Mouse (Mus musculus) lung, embryonic 15.5 days (tissue): ENCODE measurements around the gene Fhit. TPM values are rescaled to one million over a fixed set of nuclear protein-coding genes. Genes with fewer than 3 reads are reported as not detected.
"Not testable (repeated sequence)": the region's sequence is repeated elsewhere in the genome, so short reads cannot be mapped to it uniquely, and the experiment has no call there.

Source experiments
- ATAC-seq: fragments of 200-750 bp; cut with Nextera tagmentation; 2 replicates; pipeline ENCODE4 v1.8.0; 2017; ENCODE audit warnings: moderate number of reproducible peaks, borderline replicate concordance; ENCODE audit not compliant: low FRiP score, low TSS enrichment; ENCODE audit errors: extremely low read depth
- H3K27ac ChIP-seq: fragments of 300-500 bp; sonication (generic); 2 replicates; pipeline ENCODE4 v1.5.1; 2015; ENCODE audit warnings: moderate library complexity, mild to moderate bottlenecking, inconsistent platforms
- H3K27me3 ChIP-seq: fragments of 300-500 bp; sonication (generic); 2 replicates; pipeline ENCODE4 v1.6.1; 2015; ENCODE audit warnings: inconsistent platforms
- H3K36me3 ChIP-seq: fragments of 300-500 bp; sonication (generic); 2 replicates; pipeline ENCODE4 v1.6.1; 2015; ENCODE audit warnings: inconsistent platforms
- H3K4me1 ChIP-seq: fragments of 300-500 bp; sonication (generic); 2 replicates; pipeline ENCODE4 v1.6.1; 2015; ENCODE audit warnings: inconsistent platforms
- H3K4me2 ChIP-seq: fragments of 300-500 bp; sonication (generic); 2 replicates; pipeline ENCODE4 v1.6.1; 2015; ENCODE audit warnings: inconsistent platforms, mild to moderate bottlenecking, moderate library complexity
- H3K4me3 ChIP-seq: fragments of 300-500 bp; sonication (generic); 2 replicates; pipeline ENCODE4 v1.5.1; 2015; ENCODE audit warnings: mild to moderate bottlenecking, inconsistent platforms
- H3K9ac ChIP-seq: fragments of 300-500 bp; sonication (generic); 2 replicates; pipeline ENCODE4 v1.6.1; 2015; ENCODE audit warnings: inconsistent platforms
- H3K9me3 ChIP-seq: fragments of 300-500 bp; sonication (generic); 2 replicates; pipeline ENCODE4 v1.6.1; 2016; ENCODE audit warnings: inconsistent platforms
- WGBS: fragments of 180-500 bp; shearing (Covaris S2); methylation state at CpG from one replicate; pipeline ENCODE4 v1.1.7; 2015; 5-methylcytosine and 5-hydroxymethylcytosine counted together
- polyA plus RNA-seq: library from polyadenylated mRNA; unstranded; fragments of >200 nt; fragmentation: Nextera tagmentation; extraction: Ambion mirVana; gene quantifications from 2 replicates; pipeline ENCODE4 v1.2.1, GENCODE M21; 2015

The Fhit gene
- polyA plus RNA-seq, 1 experiment from 2014 or later, result 3.4 TPM

- WGBS, result 59% methylated on average over 3 of the region's 3 CpGs
- Histone ChIP-seq H3K4me1 (no peaks in the 10 kb centered on the region), H3K4me2 (no peak overlapping the region), H3K36me3 (no peaks in the 10 kb centered on the region), H3K9me3 (no peaks in the 10 kb centered on the region), H3K27ac (no peak overlapping the region), H3K27me3 (no peaks in the 10 kb centered on the region), H3K4me3 (no peak overlapping the region), H3K9ac (no peak overlapping the region)
- ATAC-seq, result no peak
Observed at GRCm38 (mm10) chr14:11085596-11085995, 76.2 kb downstream of the Fhit start.

- Histone ChIP-seq H3K36me3 (no peaks in the 10 kb centered on the region), H3K9me3 (no peaks in the 10 kb centered on the region), H3K27me3 (no peaks in the 10 kb centered on the region), H3K4me2 (no peak overlapping the region), H3K4me3 (no peak overlapping the region), H3K4me1 (no peaks in the 10 kb centered on the region), H3K27ac (no peak overlapping the region), H3K9ac (no peak overlapping the region)
- WGBS, result 52% methylated on average over 3 of the region's 3 CpGs
- ATAC-seq, result no peak
Observed at GRCm38 (mm10) chr14:11083946-11084345, 77.9 kb downstream of the Fhit start.

GRCm38 (mm10) chr14:11083462-11083861, 78.4 kb downstream of the Fhit start:
- H3K27ac ChIP-seq, result no peak overlapping the region
- H3K4me2 ChIP-seq, result no peak overlapping the region
- no peak for ATAC-seq
- 61% methylated on average over 5 of the region's 5 CpGs for WGBS
- H3K4me3 ChIP-seq, result no peak overlapping the region
- H3K9me3 ChIP-seq, result no peaks in the 10 kb centered on the region
- H3K27me3 ChIP-seq, result no peaks in the 10 kb centered on the region
- no peaks in the 10 kb centered on the region for H3K36me3 ChIP-seq
- no peaks in the 10 kb centered on the region for H3K4me1 ChIP-seq
- H3K9ac ChIP-seq, result no peak overlapping the region

- Histone ChIP-seq H3K9me3 (no peaks in the 10 kb centered on the region), H3K27me3 (no peaks in the 10 kb centered on the region), H3K9ac (no peak overlapping the region), H3K4me1 (no peaks in the 10 kb centered on the region), H3K36me3 (no peaks in the 10 kb centered on the region), H3K27ac (no peak overlapping the region), H3K4me3 (no peak overlapping the region), H3K4me2 (no peak overlapping the region)
- WGBS, result 70% methylated on average over 2 of the region's 2 CpGs
- no peak for ATAC-seq
Observed at GRCm38 (mm10) chr14:11063594-11063993, 98.2 kb downstream of the Fhit start.

GRCm38 (mm10) chr14:11060221-11060620, 101.6 kb downstream of the Fhit start:
- Histone ChIP-seq H3K4me3 (no peak overlapping the region), H3K4me2 (no peak overlapping the region), H3K9me3 (no peaks in the 10 kb centered on the region), H3K4me1 (no peaks in the 10 kb centered on the region), H3K36me3 (no peaks in the 10 kb centered on the region), H3K9ac (no peak overlapping the region), H3K27ac (no peak overlapping the region), H3K27me3 (no peaks in the 10 kb centered on the region)
- no peak for ATAC-seq

GRCm38 (mm10) chr14:11039503-11040300, 122.1 kb downstream of the Fhit start:
- not testable (repeated sequence) for H3K4me2 ChIP-seq, H3K27me3 ChIP-seq, H3K27ac ChIP-seq, H3K9me3 ChIP-seq, ATAC-seq, H3K4me3 ChIP-seq, H3K9ac ChIP-seq, H3K36me3 ChIP-seq, H3K4me1 ChIP-seq
- 73% methylated on average over 8 of the region's 8 CpGs for WGBS

GRCm38 (mm10) chr14:11021391-11021790, 140.4 kb downstream of the Fhit start:
- H3K4me1 ChIP-seq, result no peaks in the 10 kb centered on the region
- no peak overlapping the region for H3K9ac ChIP-seq
- 33% methylated on average over 3 of the region's 3 CpGs for WGBS
- H3K4me2 ChIP-seq, result no peak overlapping the region
- H3K27ac ChIP-seq, result no peak overlapping the region
- ATAC-seq, result no peak
- no peaks in the 10 kb centered on the region for H3K36me3 ChIP-seq
- H3K4me3 ChIP-seq, result no peak overlapping the region
- H3K27me3 ChIP-seq, result no peaks in the 10 kb centered on the region
- no peaks in the 10 kb centered on the region for H3K9me3 ChIP-seq

GRCm38 (mm10) chr14:10978651-10979050, 183.2 kb downstream of the Fhit start:
- Histone ChIP-seq H3K27me3 (no peaks in the 10 kb centered on the region), H3K9me3 (no peaks in the 10 kb centered on the region), H3K27ac (no peak overlapping the region), H3K4me2 (no peak overlapping the region), H3K36me3 (no peaks in the 10 kb centered on the region), H3K4me1 (no peaks in the 10 kb centered on the region), H3K9ac (no peak overlapping the region), H3K4me3 (no peak overlapping the region)
- ATAC-seq, result no peak
- 88% methylated on average over 3 of the region's 3 CpGs for WGBS

GRCm38 (mm10) chr14:10941647-10942046, 220.2 kb downstream of the Fhit start:
- ATAC-seq, result no peak
- Histone ChIP-seq H3K9me3 (no peaks in the 10 kb centered on the region), H3K36me3 (no peaks in the 10 kb centered on the region), H3K4me3 (no peak overlapping the region), H3K4me2 (no peak overlapping the region), H3K27me3 (no peaks in the 10 kb centered on the region), H3K4me1 (no peaks in the 10 kb centered on the region), H3K27ac (no peak overlapping the region), H3K9ac (no peak overlapping the region)
- 84% methylated on average over 1 of the region's 1 CpGs for WGBS

- H3K27ac ChIP-seq, result no peak overlapping the region
- no peaks in the 10 kb centered on the region for H3K36me3 ChIP-seq
- no peak overlapping the region for H3K9ac ChIP-seq
- no peak for ATAC-seq
- H3K4me1 ChIP-seq, result no peaks in the 10 kb centered on the region
- 35% methylated on average over 3 of the region's 3 CpGs for WGBS
- H3K27me3 ChIP-seq, result no peaks in the 10 kb centered on the region
- H3K4me3 ChIP-seq, result no peak overlapping the region
- no peak overlapping the region for H3K4me2 ChIP-seq
- no peaks in the 10 kb centered on the region for H3K9me3 ChIP-seq
Observed at GRCm38 (mm10) chr14:10933667-10934066, 228.2 kb downstream of the Fhit start.

GRCm38 (mm10) chr14:10917893-10918803, 243.7 kb downstream of the Fhit start:
- Histone ChIP-seq H3K36me3 (no peaks in the 10 kb centered on the region), H3K9me3 (no peaks in the 10 kb centered on the region), H3K27ac (no peak overlapping the region), H3K4me1 (no peaks in the 10 kb centered on the region), H3K9ac (no peak overlapping the region), H3K27me3 (no peaks in the 10 kb centered on the region), H3K4me3 (no peak overlapping the region), H3K4me2 (no peak overlapping the region)
- WGBS, result 76% methylated on average over 7 of the region's 7 CpGs
- ATAC-seq, result no peak

GRCm38 (mm10) chr14:10908011-10908410, 253.8 kb downstream of the Fhit start:
- H3K27ac ChIP-seq, result no peak overlapping the region
- no peaks in the 10 kb centered on the region for H3K9me3 ChIP-seq
- no peaks in the 10 kb centered on the region for H3K4me1 ChIP-seq
- WGBS, result 68% methylated on average over 2 of the region's 2 CpGs
- H3K36me3 ChIP-seq, result no peaks in the 10 kb centered on the region
- H3K4me2 ChIP-seq, result no peak overlapping the region
- no peak for ATAC-seq
- no peak overlapping the region for H3K9ac ChIP-seq
- H3K4me3 ChIP-seq, result no peak overlapping the region
- H3K27me3 ChIP-seq, result no peaks in the 10 kb centered on the region
